Mouse (Mus musculus): ENCODE measurements around the gene Rtp2. TPM values are rescaled to one million over a fixed set of nuclear protein-coding genes. Genes with fewer than 3 reads are reported as not detected.
"Not testable (repeated sequence)": the region's sequence is repeated elsewhere in the genome, so short reads cannot be mapped to it uniquely, and the experiment has no call there.

Gene Rtp2
- polyA plus RNA-seq, 1 experiment = 0.04 TPM

GRCm38 (mm10) chr16:23921697-23922096 is 10.5 kb downstream of the Rtp2 start:
- H3K4me1 ChIP-seq (ENCODE audit: control insufficient read depth, insufficient read depth, low read length) = no peaks in the 10 kb centered on the region
- no peak overlapping the region for H3K27ac ChIP-seq (ENCODE audit: insufficient read depth, low read length)
- TF ChIP-seq POLR2A (IDR thresholded peaks at IDR 0.05; ENCODE audit: extremely low read depth, insufficient read depth, low read length) = no peak
- TF ChIP-seq CTCF (IDR thresholded peaks at IDR 0.05; ENCODE audit: extremely low read depth, insufficient read depth, low read length) = no peak
- no peak overlapping the region for H3K4me3 ChIP-seq (ENCODE audit: insufficient read depth, low read length)

- Histone ChIP-seq H3K27ac (ENCODE audit: insufficient read depth, low read length) (no peak overlapping the region), H3K4me1 (ENCODE audit: control insufficient read depth, insufficient read depth, low read length) (no peaks in the 10 kb centered on the region), H3K4me3 (ENCODE audit: insufficient read depth, low read length) (no peak overlapping the region)
- TF ChIP-seq CTCF (IDR thresholded peaks at IDR 0.05; ENCODE audit: extremely low read depth, insufficient read depth, low read length) (no peak), POLR2A (IDR thresholded peaks at IDR 0.05; ENCODE audit: extremely low read depth, insufficient read depth, low read length) (no peak)
Measured at GRCm38 (mm10) chr16:23919418-23919817, 12.8 kb downstream of the Rtp2 start.

- Histone ChIP-seq H3K27ac (ENCODE audit: insufficient read depth, low read length) (no peak overlapping the region), H3K4me3 (ENCODE audit: insufficient read depth, low read length) (no peak overlapping the region), H3K4me1 (ENCODE audit: control insufficient read depth, insufficient read depth, low read length) (peaks cover 1% of the 10 kb centered on the region; the same call in 1 of the 2 replicates)
- TF ChIP-seq CTCF (IDR thresholded peaks at IDR 0.05; ENCODE audit: extremely low read depth, insufficient read depth, low read length) (no peak), POLR2A (IDR thresholded peaks at IDR 0.05; ENCODE audit: extremely low read depth, insufficient read depth, low read length) (no peak)
Measured at GRCm38 (mm10) chr16:23913401-23913800, 18.8 kb downstream of the Rtp2 start.

GRCm38 (mm10) chr16:23912741-23913140 is 19.5 kb downstream of the Rtp2 start:
- Histone ChIP-seq H3K4me1 (ENCODE audit: control insufficient read depth, insufficient read depth, low read length) (peaks cover 1% of the 10 kb centered on the region; the same call in 1 of the 2 replicates), H3K27ac (ENCODE audit: insufficient read depth, low read length) (no peak overlapping the region), H3K4me3 (ENCODE audit: insufficient read depth, low read length) (no peak overlapping the region)
- TF ChIP-seq CTCF (IDR thresholded peaks at IDR 0.05; ENCODE audit: extremely low read depth, insufficient read depth, low read length) (no peak), POLR2A (IDR thresholded peaks at IDR 0.05; ENCODE audit: extremely low read depth, insufficient read depth, low read length) (no peak)

- H3K4me3 ChIP-seq (ENCODE audit: insufficient read depth, low read length); H3K27ac ChIP-seq (ENCODE audit: insufficient read depth, low read length); H3K4me1 ChIP-seq (ENCODE audit: control insufficient read depth, insufficient read depth, low read length): not testable (repeated sequence)
Measured at GRCm38 (mm10) chr16:23909015-23909354, 23.2 kb downstream of the Rtp2 start.

- not testable (repeated sequence) for H3K4me1 ChIP-seq (ENCODE audit: control insufficient read depth, insufficient read depth, low read length); H3K27ac ChIP-seq (ENCODE audit: insufficient read depth, low read length); H3K4me3 ChIP-seq (ENCODE audit: insufficient read depth, low read length)
Measured at GRCm38 (mm10) chr16:23908076-23909014, 23.8 kb downstream of the Rtp2 start.

GRCm38 (mm10) chr16:23906586-23906985 is 25.6 kb downstream of the Rtp2 start:
- H3K4me3 ChIP-seq (ENCODE audit: insufficient read depth, low read length); H3K27ac ChIP-seq (ENCODE audit: insufficient read depth, low read length); H3K4me1 ChIP-seq (ENCODE audit: control insufficient read depth, insufficient read depth, low read length): not testable (repeated sequence)

GRCm38 (mm10) chr16:23901411-23901810 is 30.8 kb downstream of the Rtp2 start:
- TF ChIP-seq CTCF (IDR thresholded peaks at IDR 0.05; ENCODE audit: extremely low read depth, insufficient read depth, low read length) (no peak), POLR2A (IDR thresholded peaks at IDR 0.05; ENCODE audit: extremely low read depth, insufficient read depth, low read length) (no peak)
- H3K4me1 ChIP-seq (ENCODE audit: control insufficient read depth, insufficient read depth, low read length) = no peaks in the 10 kb centered on the region; the same call in 1 of the 2 replicates
- no peak overlapping the region for H3K27ac ChIP-seq (ENCODE audit: insufficient read depth, low read length)
- no peak overlapping the region for H3K4me3 ChIP-seq (ENCODE audit: insufficient read depth, low read length)

GRCm38 (mm10) chr16:23900061-23900460 is 32.1 kb downstream of the Rtp2 start:
- H3K4me1 ChIP-seq (ENCODE audit: control insufficient read depth, insufficient read depth, low read length) = no peaks in the 10 kb centered on the region; the same call in 1 of the 2 replicates
- H3K27ac ChIP-seq (ENCODE audit: insufficient read depth, low read length) = no peak overlapping the region
- no peak for TF ChIP-seq CTCF (IDR thresholded peaks at IDR 0.05; ENCODE audit: extremely low read depth, insufficient read depth, low read length)
- no peak for TF ChIP-seq POLR2A (IDR thresholded peaks at IDR 0.05; ENCODE audit: extremely low read depth, insufficient read depth, low read length)
- no peak overlapping the region for H3K4me3 ChIP-seq (ENCODE audit: insufficient read depth, low read length)

GRCm38 (mm10) chr16:23898840-23899239 is 33.4 kb downstream of the Rtp2 start:
- TF ChIP-seq CTCF (IDR thresholded peaks at IDR 0.05; ENCODE audit: extremely low read depth, insufficient read depth, low read length) = peak; percentile 71
- TF ChIP-seq POLR2A (IDR thresholded peaks at IDR 0.05; ENCODE audit: extremely low read depth, insufficient read depth, low read length) = no peak
- no peak overlapping the region for H3K27ac ChIP-seq (ENCODE audit: insufficient read depth, low read length)
- 0 out of 2 replicates have a peak overlapping the region, but pooled peaks have one; percentile 11 for H3K4me3 ChIP-seq (ENCODE audit: insufficient read depth, low read length)
- no peaks in the 10 kb centered on the region; the same call in 1 of the 2 replicates for H3K4me1 ChIP-seq (ENCODE audit: control insufficient read depth, insufficient read depth, low read length)
